Mouse (Mus musculus) left cerebral cortex, postnatal 4 days (tissue): ENCODE data around the gene Hps1. TPM values are rescaled to one million over a fixed set of nuclear protein-coding genes. Genes with fewer than 3 reads are reported as not detected.
A peak's percentile ranks its signal among the peaks of the same experiment; 100 is the strongest.
"Not testable (repeated sequence)": the region's sequence is repeated elsewhere in the genome, so short reads cannot be mapped to it uniquely, and the experiment has no call there.

Source experiments
- DNase-seq: peaks from one replicate; pipeline ENCODE4 v3.0.0-alpha.2; 2022
- intact Hi-C: fragments of 180-260 bp; cut with DNase I; formaldehyde crosslinking; loops from one replicate; pipeline ENCODE4 v1.15.1; 2025
- total RNA-seq, 2 experiments: library from RNA; stranded (reverse); gene quantifications; 2 replicates each; pipeline ENCODE4 v1.2.3; 2021

Hps1 gene
- 10 to 100 TPM; 14.0 to 15.9 TPM for total RNA-seq

DNA sequence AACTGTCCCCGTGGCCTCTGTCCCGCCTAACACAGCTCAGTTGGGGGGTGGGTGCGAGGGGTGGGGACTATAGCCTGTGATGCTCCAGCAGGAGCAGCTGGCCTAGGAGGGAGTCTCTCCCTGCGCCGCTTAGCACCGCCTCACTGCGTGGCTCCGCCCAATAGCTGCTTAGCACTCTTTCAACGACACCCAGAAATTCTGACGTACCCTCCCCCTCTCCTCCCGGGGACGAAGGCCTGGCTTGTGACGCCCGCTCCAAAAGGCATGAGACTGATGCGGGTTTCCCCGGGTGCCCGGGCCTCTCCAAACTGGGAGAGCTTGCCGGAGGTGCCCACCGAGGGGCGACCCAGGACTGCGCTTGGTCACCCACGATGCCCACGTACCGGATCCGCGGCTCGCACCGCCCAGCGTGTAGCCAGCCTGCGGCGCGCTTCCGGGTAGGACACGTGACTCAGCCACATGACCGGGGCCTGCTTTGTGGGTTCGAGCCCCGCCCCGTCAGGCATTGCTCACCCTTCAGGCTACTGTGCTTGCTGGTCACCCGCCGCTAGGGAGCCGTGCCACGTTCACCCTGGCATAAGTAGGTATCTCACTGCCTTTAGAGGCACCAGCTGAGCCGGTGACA, at the start of gene Hps1:
Hps1 (minus strand) TSS at position 448 of the 625 bp plus-strand sequence.
- intact Hi-C loops: loop anchor here (10.0 kb wide), 1 partner anchor 465 kb away; no protein-coding TSS in a partner anchor
- DNase-seq: peak; percentile 88

DNA sequence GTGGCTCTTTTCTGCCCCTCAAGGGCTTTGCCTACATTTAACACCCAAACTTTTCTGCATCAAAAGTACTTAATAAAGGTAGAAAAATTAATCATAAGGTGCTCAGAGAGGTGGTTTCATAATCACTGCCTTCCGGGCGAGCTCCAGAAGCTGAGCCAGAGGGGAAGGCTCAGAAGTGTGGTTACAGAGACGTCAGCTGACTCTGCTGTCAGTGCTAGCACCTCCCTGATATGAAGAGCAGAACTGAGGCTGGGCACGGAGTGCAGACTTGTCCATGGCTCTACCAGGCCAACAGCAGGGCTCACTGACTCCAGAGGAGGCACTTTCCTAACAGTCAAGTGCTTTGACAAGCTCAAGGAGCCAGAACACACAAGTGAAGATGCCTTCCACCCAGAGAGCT, 49.4 kb upstream of the Hps1 start:
- intact Hi-C loops: no loop called here
- DNase-seq: no peak

DNA sequence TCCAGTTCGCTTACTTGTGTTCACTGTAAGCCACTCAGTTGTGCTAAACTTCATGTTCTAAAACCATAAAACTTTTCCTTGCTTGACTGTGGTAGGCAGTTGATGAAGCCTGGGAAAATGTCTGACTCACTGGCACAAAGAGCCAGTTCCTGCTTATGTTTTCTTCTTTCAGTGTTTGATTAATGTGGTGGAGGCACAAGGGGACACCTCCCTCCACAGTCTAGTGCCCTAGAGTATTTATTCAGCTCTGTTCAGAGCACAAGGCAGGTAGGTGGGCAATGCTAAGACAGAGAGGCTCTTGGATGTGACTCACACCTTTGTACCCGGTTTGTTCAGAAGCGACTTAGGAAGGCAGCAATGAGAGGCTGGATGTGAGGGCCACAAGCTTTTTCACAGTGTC, 48.1 kb upstream of the Hps1 start:
- no peak for DNase-seq
- intact Hi-C loops: no loop called here

DNA sequence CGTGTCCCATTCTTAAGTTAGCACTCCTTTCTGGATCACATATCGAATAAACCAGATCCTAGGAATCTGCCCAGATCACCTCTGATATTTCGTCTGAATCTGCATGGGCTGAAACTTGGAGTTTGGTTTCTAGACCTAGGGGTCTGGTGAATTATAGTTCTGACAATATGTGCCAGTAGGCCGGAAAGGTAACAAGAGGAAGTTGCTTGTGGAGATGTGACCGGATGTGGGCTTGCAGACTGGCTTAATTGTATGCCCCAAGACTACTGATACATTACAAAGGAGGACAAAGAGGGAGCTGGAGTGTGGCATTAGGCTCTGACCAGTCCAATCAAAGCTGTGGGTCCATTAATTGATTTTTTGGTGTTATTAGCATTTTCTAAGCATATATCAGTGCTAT, 40.3 kb upstream of the Hps1 start:
- DNase-seq: no peak
- intact Hi-C loops: no loop called here

GRCm38 (mm10) chr19:42817761-42818160, 38.0 kb upstream of the Hps1 start:
- no peak for DNase-seq
- intact Hi-C loops: no loop called here

DNA sequence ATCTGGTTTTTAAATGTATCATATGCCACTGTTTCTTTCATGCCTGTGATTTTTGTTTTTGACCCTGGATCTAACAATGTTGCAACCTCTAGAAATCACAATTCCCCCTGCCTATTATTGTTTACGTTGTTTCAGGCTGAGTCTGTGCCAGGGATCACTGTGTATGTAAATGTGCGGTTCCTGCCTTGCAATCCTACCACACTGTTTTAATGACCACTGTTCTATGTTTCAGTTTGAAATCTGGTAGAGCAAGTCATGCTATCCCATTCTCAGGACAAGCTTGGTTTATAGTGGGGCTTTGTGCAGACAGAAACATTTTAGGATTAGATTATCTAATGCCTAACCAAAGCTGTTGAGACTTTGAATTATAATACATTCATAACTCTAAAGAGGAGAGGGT, 36.5 kb upstream of the Hps1 start:
- intact Hi-C loops: no loop called here
- no peak for DNase-seq

- intact Hi-C loops: no loop called here
- no peak for DNase-seq
These were observed 30.4 kb upstream of the Hps1 start for GRCm38 (mm10) chr19:42810140-42810539.

DNA sequence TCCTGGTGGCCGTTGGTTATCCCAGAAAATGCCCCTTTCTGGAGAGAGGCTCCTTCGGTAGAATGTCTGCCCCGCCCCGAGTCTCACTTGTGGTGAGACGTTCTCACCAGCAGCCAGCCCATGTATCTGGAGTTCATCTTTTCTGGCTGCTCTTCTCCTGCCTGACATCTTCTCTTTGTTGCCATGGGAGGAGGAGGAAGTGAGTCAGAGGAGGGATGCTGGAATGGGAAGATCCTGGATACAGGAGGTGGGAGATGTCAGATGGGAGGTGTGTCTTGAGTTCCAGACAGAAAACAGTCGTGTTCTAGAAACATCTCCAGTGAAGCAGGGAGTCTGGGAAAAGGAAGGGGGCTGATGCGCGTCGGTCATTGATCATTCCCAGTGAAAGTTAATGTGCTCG, 29.7 kb upstream of the Hps1 start:
- no peak for DNase-seq
- intact Hi-C loops: no loop called here

DNA sequence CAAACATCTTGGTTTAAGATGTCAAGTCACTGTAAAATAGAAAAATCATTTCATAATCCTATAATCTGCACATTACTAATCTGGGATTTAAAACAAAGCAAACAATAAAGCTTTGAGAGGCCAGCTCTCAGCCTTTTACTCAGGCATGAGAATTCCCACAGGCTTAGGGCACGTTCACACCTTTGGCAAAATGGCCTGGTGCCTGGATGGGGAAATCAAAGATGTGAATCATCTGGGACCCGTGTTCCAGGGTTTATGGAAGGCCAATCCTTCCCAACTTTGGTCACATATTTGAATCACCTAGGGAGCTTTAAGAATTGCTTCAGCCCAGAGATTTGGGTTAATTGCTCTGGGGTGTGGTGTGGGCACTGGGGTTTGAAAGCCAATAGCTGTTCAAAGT, 18.1 kb upstream of the Hps1 start:
- DNase-seq: no peak
- intact Hi-C loops: loop anchor here (10.0 kb wide), 1 partner anchor 227 kb away; no protein-coding TSS in a partner anchor

GRCm38 (mm10) chr19:42795801-42796200, 16.0 kb upstream of the Hps1 start:
- intact Hi-C loops: loop anchor here (1.0 to 10.0 kb wide), 2 partner anchors 229 to 604 kb away; no protein-coding TSS in a partner anchor
- DNase-seq: no peak

DNA sequence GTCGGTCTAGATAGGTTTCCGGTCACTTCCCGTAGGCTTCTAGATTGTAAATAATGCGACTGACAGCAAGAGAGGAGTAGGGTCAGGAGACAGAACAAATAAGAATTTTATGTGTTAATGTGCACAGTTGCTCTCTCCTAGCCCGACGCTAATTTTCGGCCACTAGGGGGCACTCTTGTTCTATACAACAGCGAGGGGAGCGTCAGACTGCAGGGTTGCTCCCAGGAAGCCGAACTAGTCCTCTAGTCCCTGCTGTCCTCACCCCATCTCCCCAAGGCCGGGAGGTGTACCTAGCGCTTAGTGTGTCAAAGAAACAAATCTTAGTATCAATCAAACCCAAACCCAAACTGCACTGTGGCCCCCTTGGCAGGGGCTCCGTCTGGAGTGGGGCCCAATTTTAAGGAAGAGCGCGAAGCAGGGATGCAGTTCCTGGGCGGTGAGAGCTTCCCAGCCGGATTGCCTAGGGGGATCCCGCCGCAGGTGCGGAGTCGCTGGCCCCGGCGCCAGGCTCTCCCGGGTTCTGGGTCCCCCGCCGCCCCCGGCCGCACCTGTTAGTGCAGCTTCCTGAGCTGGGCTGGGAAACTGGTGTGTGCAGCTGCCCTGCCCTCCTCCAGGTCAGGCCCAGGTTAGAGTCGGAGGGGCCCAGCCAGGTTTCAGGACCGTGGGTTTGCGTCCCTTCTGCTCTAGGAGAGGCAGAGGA, 15.3 kb upstream of the Hps1 start:
- intact Hi-C loops: loop anchor here (1.0 to 10.0 kb wide), 3 partner anchors 230 to 604 kb away; no protein-coding TSS in a partner anchor
- DNase-seq: peak; percentile 90

DNA sequence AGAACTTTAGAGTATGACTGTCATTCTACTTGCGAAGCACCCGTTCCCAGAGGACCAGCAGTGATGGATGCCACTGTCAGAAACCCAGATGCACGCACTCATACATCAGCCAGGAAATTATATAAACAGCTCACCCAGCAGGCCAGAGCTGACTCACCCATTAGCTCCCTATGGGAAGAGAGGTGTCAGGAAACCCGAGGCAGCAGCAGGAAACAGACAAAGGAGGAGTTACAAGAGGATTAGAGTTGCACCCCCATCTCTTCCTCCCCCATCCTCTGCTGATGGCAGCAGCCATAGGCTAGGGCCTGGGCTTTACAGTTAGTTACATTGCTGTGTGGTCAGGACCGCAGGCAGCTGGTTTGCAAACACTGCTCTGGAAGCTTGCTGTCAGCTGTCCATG, 8.5 kb upstream of the Hps1 start:
- intact Hi-C loops: no loop called here

GRCm38 (mm10) chr19:42785562-42786220, 5.9 kb upstream of the Hps1 start:
- intact Hi-C loops: no loop called here
- DNase-seq: no peak

More for the DNA sequence above, 8.5 kb upstream of the Hps1 start:
- DNase-seq: no peak

DNA sequence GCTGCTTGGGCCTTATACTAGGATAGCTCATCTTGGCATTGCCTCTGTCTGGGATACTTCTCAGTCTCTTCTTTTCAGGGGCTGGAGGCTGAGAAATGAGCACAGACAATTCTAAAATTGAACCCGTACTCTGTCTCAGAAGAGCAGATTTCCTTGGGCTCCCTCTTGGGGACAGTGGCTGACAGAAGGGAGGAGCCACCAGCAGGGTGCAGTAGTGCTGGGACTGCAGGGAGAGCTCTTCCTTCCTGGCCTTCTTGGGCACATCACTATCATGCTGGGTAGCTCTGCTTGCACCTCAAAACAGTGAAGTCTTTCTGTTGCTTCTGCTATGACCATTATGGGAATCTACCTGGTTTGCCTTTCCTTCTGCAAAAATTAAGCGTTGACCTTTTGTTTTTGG, 5.4 kb upstream of the Hps1 start:
- intact Hi-C loops: no loop called here

GRCm38 (mm10) chr19:42780156-42780538, 369 bp upstream of the Hps1 start:
- DNase-seq: not testable (repeated sequence)

More for the DNA sequence above, 5.4 kb upstream of the Hps1 start:
- DNase-seq: no peak

GRCm38 (mm10) chr19:42777801-42778200, 2.0 kb downstream of the Hps1 start:
- DNase-seq: peak; percentile 32
- intact Hi-C loops: loop anchor here (10.0 kb wide), 1 partner anchor 463 kb away; no protein-coding TSS in a partner anchor

More at GRCm38 (mm10) chr19:42780156-42780538, 369 bp upstream of the Hps1 start:
- intact Hi-C loops: not testable (repeated sequence)

DNA sequence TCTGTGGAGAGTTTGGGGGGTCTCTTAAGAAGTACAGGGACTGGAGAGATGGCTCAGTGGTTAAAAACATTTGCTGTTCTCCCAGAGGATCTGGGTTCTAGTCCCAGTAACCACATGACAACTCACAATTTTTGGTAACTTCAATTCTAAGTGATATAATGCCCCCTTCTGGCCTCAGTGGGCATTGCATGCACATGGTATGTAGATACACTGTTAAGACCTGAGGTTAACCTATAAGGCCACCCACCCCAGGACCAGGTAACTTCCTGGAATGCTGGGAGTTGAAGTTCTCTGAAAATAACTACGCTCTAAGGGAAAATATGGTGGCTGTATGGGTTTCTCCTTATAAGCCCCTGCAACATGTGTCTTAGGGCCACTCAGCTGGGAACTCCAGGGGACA, 3.0 kb downstream of the Hps1 start:
- intact Hi-C loops: loop anchor here (10.0 kb wide), 1 partner anchor 462 kb away; no protein-coding TSS in a partner anchor
- no peak for DNase-seq

GRCm38 (mm10) chr19:42770141-42770872, 9.5 kb downstream of the Hps1 start:
- intact Hi-C loops: loop anchor here (10.0 kb wide), 1 partner anchor 456 kb away; no protein-coding TSS in a partner anchor
- DNase-seq: no peak

- intact Hi-C loops: loop anchor here (10.0 kb wide), 1 partner anchor 455 kb away; no protein-coding TSS in a partner anchor
- no peak for DNase-seq
These were observed 10.1 kb downstream of the Hps1 start for GRCm38 (mm10) chr19:42769648-42770047.

DNA sequence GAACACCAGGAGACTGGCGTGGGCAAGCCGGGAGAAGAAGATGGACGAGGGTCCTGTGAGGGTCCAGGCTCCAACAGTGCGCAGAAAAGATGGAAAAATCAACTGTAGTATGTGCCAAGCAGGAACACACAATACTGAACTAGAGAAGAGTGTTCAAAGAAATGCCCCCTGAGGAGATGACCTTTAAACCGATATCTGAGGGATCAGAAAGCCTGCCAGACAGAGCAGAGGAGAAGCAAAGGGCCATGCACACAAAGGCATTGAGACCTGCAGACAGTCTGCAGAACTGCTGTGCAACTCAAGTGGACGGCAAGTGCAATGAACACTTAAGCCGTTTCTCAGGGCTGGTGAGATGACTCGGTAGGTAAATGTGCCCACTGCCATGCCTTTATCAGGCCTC, 12.4 kb downstream of the Hps1 start:
- intact Hi-C loops: no loop called here
- no peak for DNase-seq

- DNase-seq: no peak
- intact Hi-C loops: no loop called here
These were observed 15.4 kb downstream of the Hps1 start for GRCm38 (mm10) chr19:42764398-42764797.
